9 mouse cellular contexts compared by ENCODE assay signal in the genomic region with DNA sequence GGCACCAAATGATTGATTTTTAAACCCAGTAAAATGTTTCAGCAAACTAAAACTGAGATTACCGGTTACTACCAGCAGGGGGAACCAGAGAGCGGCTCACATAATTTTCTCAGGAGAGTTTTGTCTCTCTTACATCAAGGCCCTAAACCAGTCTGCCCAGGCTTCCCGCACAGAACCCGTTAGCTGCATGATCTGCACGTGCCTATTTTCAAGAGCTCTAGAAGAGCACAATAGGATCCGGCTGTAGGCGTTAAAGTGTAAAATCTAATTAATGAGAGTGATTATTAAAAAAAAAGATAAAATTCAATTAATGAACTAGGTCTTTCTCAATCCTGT. TPM values are rescaled to one million over a fixed set of nuclear protein-coding genes. Genes with fewer than 3 reads are reported as not detected.
A peak's percentile ranks its signal among the peaks of the same experiment; 100 is the strongest.
DNase-seq lines count a peak whose midpoint lies in the region; ATAC-seq and TF ChIP-seq lines count a peak whose summit lies in the region.
"Had no signal": no experiment of that assay in that cellular context is flagged by ENCODE, and none has a peak within 500 bp of the region (broad histone marks: within the 10 kb centered on the region; RNA-seq: fewer than 3 reads in every experiment).

No protein-coding gene starts in this region.

- no peaks in the 10 kb centered on the region for H3K9me3 ChIP-seq in heart, postnatal 0 days (replicated peaks; ENCODE audit: control insufficient read depth, low read length)
- H3K9me3 ChIP-seq in lung, embryonic 16.5 days (ENCODE audit: control insufficient read depth, low read length), result no peaks in the 10 kb centered on the region
- H3K9me3 ChIP-seq: heart, embryonic 15.5 days had no signal

- peaks cover 33% of the 10 kb centered on the region for H3K36me3 ChIP-seq in heart, postnatal 0 days (replicated peaks; ENCODE audit: control insufficient read depth, insufficient read depth, low read length)
- no peaks in the 10 kb centered on the region for H3K36me3 ChIP-seq in lung, embryonic 16.5 days (ENCODE audit: control insufficient read depth, insufficient read depth, low read length)

- peak; percentile 55; the same call in 1 of the 2 replicates for ATAC-seq in heart, postnatal 0 days (ENCODE audit: insufficient read depth, low read depth)
- peak; percentile 73; the same call in 1 of the 2 replicates for ATAC-seq in lung, embryonic 16.5 days (ENCODE audit: low read depth)
- no peak for ATAC-seq in monocyte, adult 5-6 weeks (replicated peaks; ENCODE audit: insufficient number of reproducible peaks, low FRiP score, low TSS enrichment, poor library complexity, severe bottlenecking)

- no peak overlapping the region for H3K27ac ChIP-seq in heart, postnatal 0 days (ENCODE audit: low read depth)
- H3K27ac ChIP-seq in lung, embryonic 16.5 days (ENCODE audit: low read length), result no peak overlapping the region
- H3K27ac ChIP-seq: heart, embryonic 15.5 days had no signal

- WGBS in heart, postnatal 0 days, result 3% methylated on average over 7 of the region's 7 CpGs
- whole genome bisulfite sequencing in lung, embryonic 16.5 days, result 4% methylated on average over 7 of the region's 7 CpGs

- peak; percentile 68 for DNase-seq in ES-CJ7 (ENCODE audit: low read depth, low spot score)
- peak; percentile 83 for DNase-seq in adrenal gland, postnatal 10 days
- DNase-seq in embryo, embryonic 11.5 days (ENCODE audit: low read depth, low spot score), result peak; percentile 53
- DNase-seq in heart, postnatal 0 days (ENCODE audit: low spot score), result peak; percentile 61
- DNase-seq in kidney, postnatal 4 days, result peak; percentile 74 to 78
- DNase-seq in right cerebral cortex, adult 18-20 months, result peak; percentile 39

- H3K4me2 ChIP-seq in heart, postnatal 0 days (ENCODE audit: low read depth, low read length), result no peak overlapping the region
- no peak overlapping the region for H3K4me2 ChIP-seq in lung, embryonic 16.5 days (ENCODE audit: low read depth, low read length)
- H3K4me2 ChIP-seq: heart, embryonic 15.5 days had no signal

- no peak overlapping the region for H3K9ac ChIP-seq in heart, postnatal 0 days (replicated peaks; ENCODE audit: low read depth, low read length)
- no peak overlapping the region for H3K9ac ChIP-seq in lung, embryonic 16.5 days (ENCODE audit: low read length)
- H3K9ac ChIP-seq: heart, embryonic 15.5 days had no signal

- TF ChIP-seq EP300 in heart, postnatal 0 days (IDR thresholded peaks at IDR 0.05; ENCODE audit: low read depth), result no peak

- TF ChIP-seq CTCF in heart, postnatal 0 days (IDR thresholded peaks at IDR 0.05; ENCODE audit: low read depth), result peak; percentile 71

- no peaks in the 10 kb centered on the region for H3K4me1 ChIP-seq in heart, postnatal 0 days (ENCODE audit: control insufficient read depth, insufficient read depth)
- 0 out of 2 replicates have a peak, but pooled peaks cover 2% of the 10 kb centered on the region for H3K4me1 ChIP-seq in lung, embryonic 16.5 days (replicated peaks; ENCODE audit: control insufficient read depth, insufficient read depth, low read length)

- H3K4me3 ChIP-seq in heart, postnatal 0 days (ENCODE audit: low read depth, low read length), result no peak overlapping the region
- no peak overlapping the region for H3K4me3 ChIP-seq in lung, embryonic 16.5 days (ENCODE audit: low read length)
- H3K4me3 ChIP-seq: heart, embryonic 15.5 days had no signal

- no peaks in the 10 kb centered on the region for H3K27me3 ChIP-seq in heart, postnatal 0 days (ENCODE audit: control insufficient read depth, insufficient read depth, low read length)
- no peaks in the 10 kb centered on the region for H3K27me3 ChIP-seq in lung, embryonic 16.5 days (ENCODE audit: control insufficient read depth, insufficient read depth, low read depth, low read length)
- H3K27me3 ChIP-seq: heart, embryonic 15.5 days had no signal

RNA-seq across cellular contexts. Expression of gene Tspan12, which starts 57.3 kb away (rescaled TPM):
- 100 to 1,000 TPM; 187 to 219 TPM for total RNA-seq in adrenal gland, postnatal 10 days (2021)
- total RNA-seq in heart, postnatal 0 days (2014; rRNA removed; ENCODE audit: low replicate concordance), result 32.3 and 37.4 TPM in 2 replicates
- 83.6 and 95.1 TPM in 2 replicates for polyA plus RNA-seq in heart, postnatal 0 days (2015; fragmentation: Nextera tagmentation; extraction: Ambion mirVana)
- polyA plus RNA-seq in lung, embryonic 16.5 days (2015; fragmentation: Nextera tagmentation; extraction: Ambion mirVana), result 58.2 and 59.4 TPM in 2 replicates
- total RNA-seq in monocyte, adult 5-6 weeks (2017), result not detected in 3 replicates

Comparison
In these comparisons a context has a peak if more than half of its experiments do, and no peak if none do; other contexts are left out.
1. RNA of gene Tspan12, which starts 57.3 kb away (total RNA-seq): 187 to 219 TPM in adrenal gland, postnatal 10 days and 32.3 to 37.4 TPM in heart, postnatal 0 days; not detected in monocyte, adult 5-6 weeks; every median in the first group is over 10 times any median in the second.
2. Peak in every context shown above with its lines, with median percentiles within 50 percentile points of each other: DNase-seq.